Mouse (Mus musculus) liver, embryonic 12.5 days (tissue): ENCODE results near the gene Shisal1. TPM values are rescaled to one million over a fixed set of nuclear protein-coding genes. Genes with fewer than 3 reads are reported as not detected.

Experiments used
- ATAC-seq: fragments of 200-750 bp; cut with Nextera tagmentation; 2 replicates; pipeline ENCODE4 v1.8.0; 2017; ENCODE audit warnings: moderate number of reproducible peaks, mild to moderate bottlenecking, moderate library complexity
- H3K27ac ChIP-seq: fragments of 300-500 bp; sonication (generic); 2 replicates; pipeline ENCODE4 v1.5.1; 2016; ENCODE audit warnings: mild to moderate bottlenecking
- H3K27me3 ChIP-seq: fragments of 300-500 bp; sonication (generic); replicated peaks from 2 replicates; pipeline ENCODE4 v1.6.1; 2016; ENCODE audit warnings: mild to moderate bottlenecking, moderate library complexity
- H3K36me3 ChIP-seq: fragments of 300-500 bp; sonication (generic); 2 replicates; pipeline ENCODE4 v1.6.1; 2016; ENCODE audit warnings: mild to moderate bottlenecking, moderate library complexity
- H3K4me1 ChIP-seq: fragments of 300-500 bp; sonication (generic); 2 replicates; pipeline ENCODE4 v1.6.1; 2016
- H3K4me2 ChIP-seq: fragments of 300-500 bp; sonication (generic); 2 replicates; pipeline ENCODE4 v1.6.1; 2016; ENCODE audit warnings: mild to moderate bottlenecking, moderate library complexity
- H3K4me3 ChIP-seq: fragments of 300-500 bp; sonication (generic); 2 replicates; pipeline ENCODE4 v1.5.1; 2016; ENCODE audit warnings: mild to moderate bottlenecking, moderate library complexity
- H3K9ac ChIP-seq: fragments of 300-500 bp; sonication (generic); 2 replicates; pipeline ENCODE4 v1.6.1; 2016; ENCODE audit warnings: mild to moderate bottlenecking, moderate library complexity
- H3K9me3 ChIP-seq: fragments of 300-500 bp; sonication (generic); replicated peaks from 2 replicates; pipeline ENCODE4 v1.6.1; 2016; ENCODE audit warnings: mild to moderate bottlenecking, moderate library complexity
- WGBS: fragments of 180-500 bp; shearing (Covaris S2); methylation state at CpG from one replicate; pipeline ENCODE4 v1.1.7; 2016; ENCODE audit not compliant: insufficient replicate concordance; 5-methylcytosine and 5-hydroxymethylcytosine counted together
- polyA plus RNA-seq: library from polyadenylated mRNA; unstranded; fragments of >200 nt; fragmentation: Nextera tagmentation; extraction: Ambion mirVana; gene quantifications from 2 replicates; pipeline ENCODE4 v1.2.1, GENCODE M21; 2016

The Shisal1 gene
- polyA plus RNA-seq, 1 experiment from 2014 or later = 0.14 TPM

GRCm38 (mm10) chr15:84418266-84418610, 28.7 kb downstream of the Shisal1 start:
- ATAC-seq = no peak
- Histone ChIP-seq H3K4me2 (no peak overlapping the region), H3K9me3 (no peaks in the 10 kb centered on the region), H3K36me3 (no peaks in the 10 kb centered on the region), H3K4me3 (no peak overlapping the region), H3K9ac (no peak overlapping the region), H3K4me1 (no peaks in the 10 kb centered on the region), H3K27ac (no peak overlapping the region), H3K27me3 (peaks cover 32% of the 10 kb centered on the region)
- whole genome bisulfite sequencing = 48% methylated on average over 3 of the region's 4 CpGs

DNA sequence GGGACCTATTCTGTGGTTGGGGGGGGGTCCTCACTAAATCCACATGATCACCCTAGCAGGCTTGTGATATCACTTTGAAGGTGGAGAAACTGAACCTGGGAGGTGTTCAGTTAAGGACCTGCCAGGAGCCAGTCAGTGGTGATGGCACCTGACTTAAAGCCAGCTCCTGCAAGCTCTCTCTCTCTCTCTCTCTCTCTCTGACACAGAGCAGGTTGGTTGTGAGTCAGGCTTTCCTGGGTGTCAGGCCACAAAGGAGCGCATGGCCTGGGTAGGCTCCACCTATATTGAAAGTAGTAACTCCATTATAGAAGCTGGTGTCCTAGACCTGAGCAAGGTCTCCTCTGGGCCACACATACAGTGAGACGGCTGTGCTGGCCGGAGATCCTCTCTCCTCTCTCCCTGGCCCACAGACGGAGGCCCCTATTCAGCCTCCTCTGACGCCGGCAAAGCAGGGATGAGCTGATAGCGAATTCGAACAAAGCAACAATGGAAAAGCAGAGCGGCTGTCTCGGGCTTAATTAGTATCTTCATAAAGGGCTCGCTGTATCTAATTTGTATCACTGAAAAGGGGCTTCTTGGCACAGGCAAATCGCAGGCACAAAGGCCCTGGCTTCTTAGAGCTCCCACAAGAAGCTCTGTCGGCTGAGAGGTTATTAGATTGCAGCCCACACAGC, 29.2 kb downstream of the Shisal1 start:
- 45% methylated on average over 13 of the region's 13 CpGs for WGBS
- peaks cover 32% of the 10 kb centered on the region for H3K27me3 ChIP-seq
- ATAC-seq = no peak

DNA sequence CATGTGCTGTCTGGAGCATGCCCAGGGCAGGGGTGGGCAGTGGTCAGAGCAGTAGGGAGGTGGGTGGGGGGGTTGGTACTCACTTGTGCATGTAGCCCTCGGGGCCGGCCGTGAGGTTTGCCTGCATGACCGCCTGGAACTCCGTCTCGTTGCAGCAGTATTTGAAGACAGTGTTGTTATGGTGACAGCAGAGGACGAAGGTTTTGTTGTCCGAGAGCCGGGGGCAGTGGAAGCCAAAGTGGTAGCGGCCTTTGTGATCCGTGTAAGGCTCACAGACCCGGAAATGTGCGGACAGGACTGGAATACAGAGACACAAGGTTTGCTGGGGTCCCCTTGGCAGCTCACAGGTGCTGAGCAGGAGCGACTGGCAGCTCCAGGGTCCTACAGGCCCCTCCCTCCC, 29.9 kb downstream of the Shisal1 start:
- ATAC-seq = peak; percentile 48
- WGBS = 66% methylated on average over 14 of the region's 14 CpGs

More for the DNA sequence above, 29.2 kb downstream of the Shisal1 start:
- Histone ChIP-seq H3K9me3 (no peaks in the 10 kb centered on the region), H3K4me3 (no peak overlapping the region), H3K4me2 (no peak overlapping the region), H3K9ac (no peak overlapping the region), H3K27ac (no peak overlapping the region), H3K36me3 (no peaks in the 10 kb centered on the region), H3K4me1 (peaks cover 2% of the 10 kb centered on the region)

GRCm38 (mm10) chr15:84414040-84414848, 32.7 kb downstream of the Shisal1 start:
- Histone ChIP-seq H3K4me3 (no peak overlapping the region), H3K27ac (no peak overlapping the region), H3K4me1 (peaks cover 13% of the 10 kb centered on the region), H3K4me2 (no peak overlapping the region), H3K9me3 (no peaks in the 10 kb centered on the region), H3K27me3 (peaks cover 11% of the 10 kb centered on the region; the same call in 1 of the 2 replicates), H3K36me3 (no peaks in the 10 kb centered on the region), H3K9ac (no peak overlapping the region)
- WGBS = 37% methylated on average over 9 of the region's 9 CpGs
- no peak for ATAC-seq

More for the DNA sequence above, 29.9 kb downstream of the Shisal1 start:
- H3K9ac ChIP-seq = no peak overlapping the region
- no peaks in the 10 kb centered on the region for H3K9me3 ChIP-seq
- no peaks in the 10 kb centered on the region for H3K36me3 ChIP-seq
- H3K4me2 ChIP-seq = no peak overlapping the region
- no peak overlapping the region for H3K27ac ChIP-seq
- H3K27me3 ChIP-seq = peaks cover 32% of the 10 kb centered on the region
- no peak overlapping the region for H3K4me3 ChIP-seq
- H3K4me1 ChIP-seq = peaks cover 9% of the 10 kb centered on the region

GRCm38 (mm10) chr15:84412409-84412808, 34.5 kb downstream of the Shisal1 start:
- Histone ChIP-seq H3K27ac (no peak overlapping the region), H3K4me3 (no peak overlapping the region), H3K9me3 (no peaks in the 10 kb centered on the region), H3K27me3 (peaks cover 11% of the 10 kb centered on the region), H3K36me3 (no peaks in the 10 kb centered on the region), H3K9ac (no peak overlapping the region), H3K4me2 (peak overlapping the region; percentile 26; the same call in 1 of the 2 replicates), H3K4me1 (peaks cover 13% of the 10 kb centered on the region)
- peak; percentile 72 for ATAC-seq
- 20% methylated on average over 6 of the region's 6 CpGs for WGBS

DNA sequence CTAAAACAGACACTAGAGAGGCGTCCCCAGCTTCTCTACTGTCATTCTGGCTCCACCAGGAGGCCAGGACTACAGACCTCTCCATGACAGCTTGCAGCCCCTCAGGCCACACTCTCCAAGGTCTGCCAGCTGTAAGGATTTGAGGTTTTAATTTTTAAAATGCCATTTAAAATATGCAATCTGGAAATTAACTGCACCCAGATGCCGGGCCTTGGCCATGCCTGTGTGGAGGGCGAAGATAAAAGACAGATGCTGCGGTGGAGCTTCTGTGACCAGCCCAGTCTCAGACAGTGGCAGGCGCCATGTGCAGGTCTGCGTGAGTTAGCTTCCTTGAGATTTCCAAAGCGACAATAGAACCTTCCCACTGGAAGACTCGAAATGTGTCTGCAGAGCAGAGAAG, 36.8 kb downstream of the Shisal1 start:
- Histone ChIP-seq H3K36me3 (no peaks in the 10 kb centered on the region), H3K4me1 (peaks cover 13% of the 10 kb centered on the region), H3K27me3 (peaks cover 20% of the 10 kb centered on the region), H3K9ac (no peak overlapping the region), H3K27ac (no peak overlapping the region), H3K4me3 (no peak overlapping the region), H3K4me2 (no peak overlapping the region), H3K9me3 (no peaks in the 10 kb centered on the region)
- WGBS = 62% methylated on average over 8 of the region's 8 CpGs
- ATAC-seq = no peak

DNA sequence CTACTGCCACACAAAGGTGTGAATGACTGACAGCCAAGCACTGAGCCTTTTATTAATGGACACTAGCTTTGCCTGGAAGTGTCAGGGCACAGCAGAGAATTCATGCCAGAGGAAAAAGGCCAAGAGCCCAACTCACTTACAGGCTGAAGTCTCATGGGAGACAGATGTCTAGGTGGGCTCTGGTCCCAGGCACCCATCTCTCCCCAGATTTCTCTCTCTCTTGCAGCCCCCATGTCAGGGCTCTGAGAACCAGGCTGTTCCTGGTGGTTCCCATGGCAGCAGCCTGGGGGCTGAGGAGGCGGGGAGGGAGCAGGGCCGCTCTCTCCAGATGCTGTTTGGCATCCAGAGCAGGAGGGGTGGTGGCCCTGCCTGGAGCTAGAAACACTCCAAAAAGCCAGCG, 38.3 kb downstream of the Shisal1 start:
- ATAC-seq = no peak
- 62% methylated on average over 3 of the region's 3 CpGs for whole genome bisulfite sequencing
- Histone ChIP-seq H3K4me1 (peaks cover 13% of the 10 kb centered on the region), H3K27ac (no peak overlapping the region), H3K36me3 (no peaks in the 10 kb centered on the region), H3K9me3 (no peaks in the 10 kb centered on the region), H3K27me3 (peaks cover 24% of the 10 kb centered on the region), H3K9ac (no peak overlapping the region), H3K4me3 (no peak overlapping the region), H3K4me2 (no peak overlapping the region)

GRCm38 (mm10) chr15:84405759-84406158, 41.1 kb downstream of the Shisal1 start:
- no peak for ATAC-seq
- H3K9ac ChIP-seq = no peak overlapping the region
- no peak overlapping the region for H3K4me3 ChIP-seq
- peaks cover 30% of the 10 kb centered on the region for H3K27me3 ChIP-seq
- no peaks in the 10 kb centered on the region for H3K36me3 ChIP-seq
- 69% methylated on average over 3 of the region's 3 CpGs for WGBS
- no peak overlapping the region for H3K27ac ChIP-seq
- no peak overlapping the region for H3K4me2 ChIP-seq
- no peaks in the 10 kb centered on the region for H3K4me1 ChIP-seq
- H3K9me3 ChIP-seq = no peaks in the 10 kb centered on the region

DNA sequence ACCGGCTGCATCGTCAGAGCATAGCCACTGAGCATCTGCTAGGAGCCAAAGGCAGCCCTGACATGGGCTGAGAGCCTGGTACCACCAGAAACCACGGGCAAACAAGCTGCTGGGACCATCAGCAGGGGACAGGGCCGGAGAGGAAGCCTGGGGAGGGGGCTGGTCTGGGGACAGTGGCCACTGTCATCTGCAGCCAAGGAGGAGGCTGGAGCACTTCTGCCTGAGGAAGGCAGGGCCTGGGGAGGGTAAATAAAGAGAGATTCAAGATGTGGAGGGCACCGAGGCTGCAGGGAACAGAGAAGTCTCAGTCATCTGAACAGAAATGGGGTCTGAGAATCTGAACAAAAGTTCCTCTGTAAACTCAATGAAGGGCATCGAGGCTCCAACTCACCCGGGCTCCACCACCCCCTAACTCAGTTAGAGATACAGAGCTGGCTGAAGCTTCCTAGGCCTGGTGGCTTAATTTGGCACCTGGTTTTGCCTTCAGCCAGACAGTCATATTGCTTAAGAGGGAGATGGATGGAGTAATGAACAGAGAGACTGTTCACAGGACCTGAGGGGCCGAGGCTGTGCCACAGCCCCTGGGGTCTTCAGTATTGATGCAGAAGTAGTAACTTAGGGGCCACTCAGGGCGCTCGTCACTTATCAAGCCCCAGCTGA, 43.3 kb downstream of the Shisal1 start:
- WGBS = 55% methylated on average over 10 of the region's 10 CpGs
- Histone ChIP-seq H3K27ac (no peak overlapping the region), H3K9me3 (no peaks in the 10 kb centered on the region), H3K4me1 (no peaks in the 10 kb centered on the region), H3K4me2 (no peak overlapping the region), H3K9ac (no peak overlapping the region), H3K36me3 (no peaks in the 10 kb centered on the region), H3K4me3 (no peak overlapping the region), H3K27me3 (peaks cover 34% of the 10 kb centered on the region)
- ATAC-seq = no peak

DNA sequence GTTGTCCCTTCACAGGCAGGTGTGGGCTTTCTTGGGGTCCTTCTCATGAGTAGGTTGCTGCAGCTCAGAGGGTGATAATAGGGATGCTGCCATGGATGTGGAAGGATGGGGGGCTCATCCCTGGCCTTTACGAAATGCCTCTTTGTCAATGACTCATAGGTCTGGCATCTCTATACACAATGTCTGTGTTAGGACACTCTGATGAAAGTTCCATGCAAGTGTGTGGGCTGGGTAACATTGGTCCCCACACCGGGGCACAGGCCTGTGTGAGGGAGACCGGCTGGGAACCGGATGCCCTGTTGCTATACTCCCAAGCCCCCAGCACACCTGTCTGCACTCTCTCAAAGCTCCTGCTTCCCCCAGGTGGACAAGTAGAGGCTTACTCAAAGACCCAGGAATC, 48.3 kb downstream of the Shisal1 start:
- H3K4me1 ChIP-seq = no peaks in the 10 kb centered on the region
- WGBS = 72% methylated on average over 4 of the region's 4 CpGs
- no peak overlapping the region for H3K4me3 ChIP-seq
- peaks cover 17% of the 10 kb centered on the region; the same call in 1 of the 2 replicates for H3K27me3 ChIP-seq
- no peak overlapping the region for H3K27ac ChIP-seq
- ATAC-seq = no peak
- no peaks in the 10 kb centered on the region for H3K9me3 ChIP-seq
- no peaks in the 10 kb centered on the region for H3K36me3 ChIP-seq
- H3K9ac ChIP-seq = no peak overlapping the region
- H3K4me2 ChIP-seq = no peak overlapping the region

- Histone ChIP-seq H3K9ac (no peak overlapping the region), H3K9me3 (no peaks in the 10 kb centered on the region), H3K36me3 (no peaks in the 10 kb centered on the region), H3K4me1 (no peaks in the 10 kb centered on the region), H3K27ac (no peak overlapping the region), H3K27me3 (peaks cover 17% of the 10 kb centered on the region; the same call in 1 of the 2 replicates), H3K4me2 (no peak overlapping the region), H3K4me3 (no peak overlapping the region)
- 71% methylated on average over 14 of the region's 14 CpGs for WGBS
- no peak for ATAC-seq
These were observed 49.2 kb downstream of the Shisal1 start for GRCm38 (mm10) chr15:84397663-84398169.
